Mouse (Mus musculus): ENCODE measurements at regions not wholly inside any gene's neighbourhood (a gene's known extent, or its start where the extent isn't known, plus 50 kb on each side); places are given as distances from the start of the nearest gene placed in this dataset.
"Not testable (repeated sequence)": the region's sequence is repeated elsewhere in the genome, so short reads cannot be mapped to it uniquely, and the experiment has no call there.

GRCm38 (mm10) chr15:38410462-38410861, 985.1 kb downstream of the 4930447A16Rik start:
- DNase-seq, result no peak

- no peak for DNase-seq
Measured at GRCm38 (mm10) chr15:38412481-38412880, 987.1 kb downstream of the 4930447A16Rik start.

GRCm38 (mm10) chr15:38413329-38413728, 988.0 kb downstream of the 4930447A16Rik start:
- no peak for DNase-seq

- DNase-seq, result no peak
Measured at GRCm38 (mm10) chr15:38414318-38415090, 989.1 kb downstream of the 4930447A16Rik start.

GRCm38 (mm10) chr15:38415091-38415486, 989.7 kb downstream of the 4930447A16Rik start:
- DNase-seq, result no peak

GRCm38 (mm10) chr15:38419621-38420020, 994.3 kb downstream of the 4930447A16Rik start:
- no peak for DNase-seq

- DNase-seq, result no peak
Measured at GRCm38 (mm10) chr15:38420784-38421183, 995.4 kb downstream of the 4930447A16Rik start.

GRCm38 (mm10) chr15:38422741-38423140, 997.4 kb downstream of the 4930447A16Rik start:
- DNase-seq, result no peak

GRCm38 (mm10) chr15:38425506-38425905, 1000.2 kb downstream of the 4930447A16Rik start:
- no peak for DNase-seq

- no peak for DNase-seq
Measured at GRCm38 (mm10) chr15:38427966-38428365, 1002.6 kb downstream of the 4930447A16Rik start.

GRCm38 (mm10) chr15:38431668-38432067, 1006.3 kb downstream of the 4930447A16Rik start:
- DNase-seq, result peak; percentile 16

GRCm38 (mm10) chr15:38433386-38433785, 1008.0 kb downstream of the 4930447A16Rik start:
- DNase-seq, result no peak

- not testable (repeated sequence) for DNase-seq
Measured at GRCm38 (mm10) chr15:38434239-38434638, 1008.9 kb downstream of the 4930447A16Rik start.

All from thymus, postnatal 4 days (tissue).